Mouse (Mus musculus) CH12F3 (cell line): ENCODE data around the gene Gm12695.

Source experiments
- in situ Hi-C: fragments of 300-500 bp; cut with MboI; formaldehyde crosslinking; loops from 2 replicates; pipeline ENCODE4 v1.14.3; 2020; ENCODE audit warnings: low sequenced_read_pairs

Gene Gm12695

DNA sequence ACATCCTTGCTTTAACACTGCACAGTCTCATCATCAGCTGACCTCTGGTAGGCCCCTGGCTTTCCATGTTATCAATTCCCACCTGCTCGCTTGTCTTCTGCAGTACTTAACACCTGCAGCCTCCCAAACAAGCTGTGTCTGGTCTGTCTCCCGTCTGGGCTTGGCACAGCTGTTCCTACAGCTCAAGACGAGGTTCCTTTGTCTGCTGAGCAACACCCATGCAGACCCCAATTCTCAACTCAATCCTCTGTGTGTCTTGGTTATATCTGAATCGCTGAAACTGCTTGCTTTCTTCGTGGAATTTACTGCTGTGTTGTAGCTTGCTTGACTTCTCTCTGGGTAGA, 86.8 kb downstream of the Gm12695 start:
- in situ Hi-C loops, result no loop called here

DNA sequence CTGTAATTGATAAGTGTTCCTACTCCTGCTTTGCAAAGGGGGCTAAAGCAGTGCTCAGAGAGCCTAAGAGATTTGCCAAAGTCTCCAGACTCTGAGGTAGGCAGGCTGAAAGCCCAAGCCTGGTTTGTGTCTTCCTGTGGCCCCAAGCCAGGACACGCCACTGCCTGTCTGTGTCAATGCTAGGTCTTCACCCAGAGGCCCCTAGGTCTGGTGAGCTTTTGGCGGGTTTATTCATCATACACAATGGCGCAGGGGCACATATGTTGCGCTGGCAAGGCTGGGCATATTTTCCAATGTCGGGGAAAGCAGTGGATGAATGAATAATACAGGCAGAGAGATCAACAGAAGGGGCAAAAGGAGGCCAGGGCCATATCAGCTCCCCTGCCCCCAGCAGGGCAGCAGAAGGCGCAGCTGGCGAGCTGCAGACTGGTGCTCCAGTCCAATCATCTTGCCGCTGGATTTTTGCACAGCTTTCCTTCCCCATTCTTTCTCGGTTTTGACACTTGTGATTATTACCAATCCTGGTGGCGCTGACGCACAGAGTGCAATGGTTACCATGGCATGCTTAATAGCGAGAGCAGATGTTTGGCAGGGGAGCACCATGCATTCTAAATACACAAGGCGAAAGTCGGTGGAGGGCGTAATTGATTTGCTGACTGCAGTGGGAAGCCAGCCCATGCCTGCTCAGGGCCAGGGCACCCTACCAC, 87.3 kb downstream of the Gm12695 start:
- in situ Hi-C loops, result no loop called here

DNA sequence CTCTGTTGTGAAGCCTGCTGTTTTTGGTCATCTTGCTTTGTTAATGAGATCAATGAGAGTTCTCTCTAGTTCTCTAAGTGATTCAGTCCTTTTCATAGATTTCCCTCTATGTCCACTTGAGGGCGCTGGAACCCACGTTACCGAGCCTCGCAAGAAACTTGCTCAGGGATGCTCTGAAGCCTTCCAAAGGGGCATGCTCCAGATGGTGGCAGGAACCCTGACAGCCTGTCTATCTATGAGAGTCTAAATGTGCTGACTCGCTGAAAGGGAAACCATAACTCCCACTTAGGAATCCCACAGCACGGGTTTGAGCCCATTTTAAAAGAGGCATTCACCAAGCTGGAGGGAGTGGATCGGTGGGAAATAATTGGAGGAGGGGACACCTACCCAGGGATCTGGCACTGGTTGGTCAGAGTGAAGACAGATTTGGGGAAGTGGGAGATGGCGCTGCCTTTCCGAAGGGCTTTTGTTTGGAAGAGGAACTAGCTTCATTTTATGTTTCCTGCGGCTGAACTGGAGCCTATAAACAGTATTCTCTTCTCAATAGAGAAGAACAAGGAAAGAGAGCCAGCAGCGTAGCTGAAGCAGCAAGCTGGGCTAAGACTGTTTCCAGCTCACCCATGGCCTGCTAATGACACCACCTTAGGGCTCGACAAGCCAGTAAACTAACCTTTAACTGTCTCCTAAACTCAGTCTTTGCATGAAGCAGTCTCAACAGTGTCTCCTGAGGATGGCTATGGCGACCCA, 88.2 kb downstream of the Gm12695 start:
- in situ Hi-C loops, result no loop called here

DNA sequence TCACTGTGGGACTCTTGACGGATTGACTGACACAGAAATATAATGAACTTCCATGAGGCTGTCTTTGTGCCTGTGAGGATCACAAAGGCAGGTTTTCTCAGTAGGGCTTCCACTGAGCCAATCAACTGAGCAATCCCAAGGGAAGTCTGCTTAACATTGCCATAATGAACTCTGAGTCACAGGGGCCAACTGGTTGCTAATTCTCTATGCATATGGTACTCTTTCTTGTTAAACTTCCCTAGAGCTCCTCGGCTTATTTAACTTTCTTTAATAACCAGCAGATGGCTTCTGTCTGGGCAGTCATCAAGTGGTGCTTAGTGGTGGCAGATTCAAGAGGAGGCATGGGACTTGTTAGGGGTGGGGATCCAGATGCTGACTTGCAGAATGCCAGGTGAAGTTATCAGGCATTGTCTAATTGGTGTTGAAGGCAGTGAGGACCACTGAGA, 97.6 kb downstream of the Gm12695 start:
- in situ Hi-C loops, result no loop called here

DNA sequence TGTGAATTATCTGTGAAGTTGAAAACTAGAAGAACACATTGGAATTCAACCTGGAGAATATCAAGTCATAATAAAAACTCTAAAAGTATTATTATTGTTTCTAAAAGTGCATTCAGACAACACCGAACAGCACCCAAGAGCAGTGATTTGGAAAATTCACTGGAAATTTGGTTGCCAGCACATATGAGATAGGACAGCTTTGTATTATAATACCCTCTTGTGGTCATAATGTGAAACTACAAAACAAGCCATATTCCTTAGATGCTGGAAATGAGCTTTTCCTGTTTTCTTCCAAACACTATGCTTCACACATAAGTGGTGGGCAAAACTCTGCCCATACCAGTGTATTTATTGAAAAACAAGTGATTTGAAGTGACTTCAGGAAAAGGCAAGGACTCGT, 101.5 kb downstream of the Gm12695 start:
- in situ Hi-C loops, result no loop called here

DNA sequence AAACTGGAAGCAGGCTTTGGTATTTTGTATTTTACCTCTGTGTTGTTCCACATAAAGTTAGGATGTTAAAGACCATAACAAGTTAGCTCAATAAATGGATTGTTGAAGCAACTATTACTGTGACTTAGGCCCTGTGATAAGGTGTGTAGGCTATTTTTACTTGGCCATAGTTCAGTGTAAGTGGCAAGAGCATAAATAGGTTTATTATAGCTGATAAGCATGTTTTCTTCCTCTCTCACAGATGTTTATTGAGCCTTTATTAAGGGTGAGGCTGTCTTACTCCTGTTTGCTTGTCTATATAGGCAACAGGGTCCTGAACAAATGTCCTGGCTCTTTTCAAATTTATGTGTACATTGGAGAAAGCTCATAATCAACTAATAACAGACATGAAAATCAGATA, 104.0 kb downstream of the Gm12695 start:
- in situ Hi-C loops, result no loop called here

DNA sequence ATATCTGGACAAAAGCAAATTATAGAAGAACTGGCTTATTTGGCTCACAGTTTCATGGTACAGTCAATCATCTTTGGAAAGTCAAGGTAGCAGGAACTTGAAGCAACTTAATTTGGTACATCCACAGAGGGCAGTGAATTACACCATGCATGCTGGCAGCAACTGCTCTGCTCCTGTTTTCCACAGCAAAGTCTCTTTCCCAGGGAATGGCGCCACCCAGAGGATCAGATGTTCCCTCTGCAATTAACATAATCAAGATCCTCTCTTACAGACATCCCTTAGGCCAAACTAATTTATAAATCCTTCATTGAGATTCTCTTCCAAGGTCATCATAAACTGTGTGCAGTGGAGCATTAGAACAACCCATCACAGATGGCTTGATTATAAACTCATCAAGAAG, 104.8 kb downstream of the Gm12695 start:
- in situ Hi-C loops, result no loop called here
